Mouse (Mus musculus): Measurements from ENCODE around the gene Sema3g. TPM values are rescaled to one million over a fixed set of nuclear protein-coding genes. Genes with fewer than 3 reads are reported as not detected.

Sema3g gene
- polyA plus RNA-seq (2014; fragmentation: Nextera tagmentation; extraction: Ambion mirVana) = 0.21 and 0.24 TPM in 2 replicates

DNA sequence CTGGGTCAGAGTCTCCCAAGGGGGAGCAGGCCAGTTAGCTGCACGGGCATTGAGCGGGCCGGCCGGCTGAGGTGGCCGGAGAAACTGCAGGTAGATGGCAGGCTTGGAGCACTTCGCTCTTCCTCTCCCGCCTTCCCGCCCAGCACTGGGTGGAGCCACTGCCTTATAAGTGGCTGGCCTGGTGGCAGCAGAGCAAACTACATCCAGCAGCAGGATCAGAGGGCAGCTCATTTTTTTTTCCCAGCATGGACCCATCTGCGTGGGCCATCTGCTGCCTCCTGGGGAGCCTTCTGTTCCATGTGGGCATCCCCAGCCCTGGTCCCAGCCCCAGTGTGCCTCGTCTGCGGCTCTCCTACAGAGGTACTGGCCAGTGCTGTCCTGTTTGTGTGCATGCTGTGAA lies at the start of gene Sema3g:
TSS of gene Sema3g (plus strand) at position 195 of the 400 bp plus-strand sequence.
- 11% methylated on average over 11 of the region's 11 CpGs for WGBS

GRCm38 (mm10) chr14:31168425-31168824 lies 49.2 kb upstream of the Sema3g start, which contains the start of gene Stab1:
Gene Stab1, minus strand, starts transcription at chr14:31168641.
- Histone ChIP-seq H3K4me1 (ENCODE audit: control insufficient read depth, insufficient read depth, low read length) (no peaks in the 10 kb centered on the region), H3K36me3 (replicated peaks; ENCODE audit: control insufficient read depth, insufficient read depth, low read depth, low read length) (peaks cover 25% of the 10 kb centered on the region), H3K4me2 (ENCODE audit: low read depth, low read length) (no peak within 1 kb of the TSS), H3K9ac (replicated peaks; ENCODE audit: low read length) (no peak within 1 kb of the TSS; the same call in 1 of the 2 replicates), H3K9me3 (replicated peaks; ENCODE audit: control insufficient read depth, low read length) (no peaks in the 10 kb centered on the region), H3K4me3 (ENCODE audit: low read depth, low read length) (no peak within 1 kb of the TSS), H3K27me3 (ENCODE audit: control insufficient read depth, insufficient read depth, low read length) (no peaks in the 10 kb centered on the region), H3K27ac (replicated peaks; ENCODE audit: low read depth, low read length) (no peak within 1 kb of the TSS)
- DNase-seq (ENCODE audit: low spot score) = no peak
- ATAC-seq (replicated peaks; ENCODE audit: insufficient number of reproducible peaks, low FRiP score, low TSS enrichment, low read depth) = no peak
- WGBS = 48% methylated on average over 10 of the region's 10 CpGs

More for the DNA sequence above, at the start of gene Sema3g:
- Histone ChIP-seq H3K36me3 (replicated peaks; ENCODE audit: control insufficient read depth, insufficient read depth, low read depth, low read length) (no peaks in the 10 kb centered on the region), H3K9ac (replicated peaks; ENCODE audit: low read length) (peak within 1 kb of the TSS; percentile 5), H3K9me3 (replicated peaks; ENCODE audit: control insufficient read depth, low read length) (no peaks in the 10 kb centered on the region), H3K27ac (replicated peaks; ENCODE audit: low read depth, low read length) (no peak within 1 kb of the TSS), H3K4me3 (ENCODE audit: low read depth, low read length) (no peak within 1 kb of the TSS), H3K4me1 (ENCODE audit: control insufficient read depth, insufficient read depth, low read length) (no peaks in the 10 kb centered on the region), H3K4me2 (ENCODE audit: low read depth, low read length) (no peak within 1 kb of the TSS), H3K27me3 (ENCODE audit: control insufficient read depth, insufficient read depth, low read length) (no peaks in the 10 kb centered on the region)
- peak; percentile 65 for DNase-seq (ENCODE audit: low spot score)
- ATAC-seq (replicated peaks; ENCODE audit: insufficient number of reproducible peaks, low FRiP score, low TSS enrichment, low read depth) = peak; percentile 51

- H3K9me3 ChIP-seq (replicated peaks; ENCODE audit: control insufficient read depth, low read length) = no peaks in the 10 kb centered on the region
- WGBS = 91% methylated on average over 6 of the region's 6 CpGs
- no peak overlapping the region for H3K4me2 ChIP-seq (ENCODE audit: low read depth, low read length)
- H3K9ac ChIP-seq (replicated peaks; ENCODE audit: low read length) = no peak overlapping the region
- no peak overlapping the region for H3K4me3 ChIP-seq (ENCODE audit: low read depth, low read length)
- H3K27me3 ChIP-seq (ENCODE audit: control insufficient read depth, insufficient read depth, low read length) = no peaks in the 10 kb centered on the region
- peaks cover 32% of the 10 kb centered on the region for H3K36me3 ChIP-seq (replicated peaks; ENCODE audit: control insufficient read depth, insufficient read depth, low read depth, low read length)
- ATAC-seq (replicated peaks; ENCODE audit: insufficient number of reproducible peaks, low FRiP score, low TSS enrichment, low read depth) (no peak), DNase-seq (ENCODE audit: low spot score) (no peak)
- no peaks in the 10 kb centered on the region for H3K4me1 ChIP-seq (ENCODE audit: control insufficient read depth, insufficient read depth, low read length)
- no peak overlapping the region for H3K27ac ChIP-seq (replicated peaks; ENCODE audit: low read depth, low read length)
Observed at GRCm38 (mm10) chr14:31169508-31169907, 48.2 kb upstream of the Sema3g start.

DNA sequence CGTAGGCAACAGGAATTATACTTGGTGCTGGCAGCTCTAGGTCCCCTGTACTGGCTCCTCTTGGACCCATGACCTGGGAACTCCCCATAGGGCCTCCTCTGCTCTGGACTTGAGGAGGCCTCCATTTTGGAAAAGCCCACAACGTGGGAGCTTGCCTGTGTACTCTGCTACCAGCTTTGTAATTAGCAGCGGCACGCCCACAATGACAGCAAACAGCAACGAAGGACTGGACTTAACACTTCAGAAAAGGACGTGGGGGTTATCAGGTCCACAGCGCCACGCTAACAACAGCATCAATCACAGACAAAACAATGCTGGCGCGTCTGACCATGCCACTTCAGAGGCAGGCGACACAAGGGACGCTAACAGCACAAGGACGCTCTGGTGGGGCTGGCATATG lies 46.7 kb upstream of the Sema3g start:
- Histone ChIP-seq H3K9me3 (replicated peaks; ENCODE audit: control insufficient read depth, low read length) (no peaks in the 10 kb centered on the region), H3K9ac (replicated peaks; ENCODE audit: low read length) (no peak overlapping the region), H3K4me3 (ENCODE audit: low read depth, low read length) (no peak overlapping the region), H3K4me2 (ENCODE audit: low read depth, low read length) (no peak overlapping the region), H3K27me3 (ENCODE audit: control insufficient read depth, insufficient read depth, low read length) (no peaks in the 10 kb centered on the region), H3K36me3 (replicated peaks; ENCODE audit: control insufficient read depth, insufficient read depth, low read depth, low read length) (peaks cover 36% of the 10 kb centered on the region), H3K4me1 (ENCODE audit: control insufficient read depth, insufficient read depth, low read length) (no peaks in the 10 kb centered on the region), H3K27ac (replicated peaks; ENCODE audit: low read depth, low read length) (no peak overlapping the region)
- no peak for DNase-seq (ENCODE audit: low spot score)
- ATAC-seq (replicated peaks; ENCODE audit: insufficient number of reproducible peaks, low FRiP score, low TSS enrichment, low read depth) = no peak
- 92% methylated on average over 13 of the region's 13 CpGs for WGBS

DNA sequence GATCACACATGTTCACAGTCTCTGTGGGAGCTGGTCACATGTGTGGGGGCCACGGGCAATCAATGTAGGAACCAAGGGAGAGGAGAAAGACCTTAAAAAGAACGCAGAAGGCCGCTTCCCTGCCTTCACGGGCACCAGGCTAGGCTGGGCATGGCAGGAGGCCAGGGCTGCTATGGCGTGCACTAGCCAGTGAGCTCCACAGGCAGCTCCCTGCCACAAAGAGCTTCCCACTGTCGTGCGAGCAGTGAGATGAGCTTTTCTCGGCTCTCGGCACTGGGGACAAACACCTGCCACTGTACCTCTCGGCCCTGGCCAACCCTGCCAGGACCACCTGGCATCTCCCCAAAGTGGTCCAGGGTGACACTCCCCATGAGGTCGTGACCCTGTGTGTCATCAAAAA lies 46.3 kb upstream of the Sema3g start:
- no peak for DNase-seq (ENCODE audit: low spot score)

DNA sequence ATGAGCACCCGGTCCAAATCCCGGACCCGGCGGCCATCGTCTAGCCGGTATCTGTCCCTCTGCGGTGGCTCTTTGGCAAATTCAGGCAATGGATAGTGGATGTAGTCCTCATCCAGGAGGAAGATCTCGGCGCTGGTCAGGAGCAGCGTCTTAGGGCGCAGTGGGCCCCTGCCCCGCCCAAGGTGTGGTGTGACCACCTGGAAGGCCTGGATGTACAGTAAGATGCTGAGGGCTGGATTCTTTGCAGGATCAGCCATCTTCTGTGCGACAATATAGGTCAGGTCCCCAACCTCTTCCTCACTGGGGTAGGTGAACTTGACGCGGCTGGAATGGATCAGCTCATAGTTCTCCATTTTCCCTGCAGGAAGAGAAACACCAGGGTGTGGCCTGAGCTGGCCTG lies 45.8 kb upstream of the Sema3g start:
- no peak for ATAC-seq (replicated peaks; ENCODE audit: insufficient number of reproducible peaks, low FRiP score, low TSS enrichment, low read depth)
- Histone ChIP-seq H3K27me3 (ENCODE audit: control insufficient read depth, insufficient read depth, low read length) (no peaks in the 10 kb centered on the region), H3K4me2 (ENCODE audit: low read depth, low read length) (no peak overlapping the region), H3K9ac (replicated peaks; ENCODE audit: low read length) (no peak overlapping the region), H3K27ac (replicated peaks; ENCODE audit: low read depth, low read length) (no peak overlapping the region), H3K9me3 (replicated peaks; ENCODE audit: control insufficient read depth, low read length) (no peaks in the 10 kb centered on the region), H3K4me3 (ENCODE audit: low read depth, low read length) (no peak overlapping the region), H3K4me1 (ENCODE audit: control insufficient read depth, insufficient read depth, low read length) (no peaks in the 10 kb centered on the region), H3K36me3 (replicated peaks; ENCODE audit: control insufficient read depth, insufficient read depth, low read depth, low read length) (peaks cover 43% of the 10 kb centered on the region)
- WGBS = 96% methylated on average over 15 of the region's 15 CpGs
- DNase-seq (ENCODE audit: low spot score) = no peak

More for the DNA sequence above, 46.3 kb upstream of the Sema3g start:
- ATAC-seq (replicated peaks; ENCODE audit: insufficient number of reproducible peaks, low FRiP score, low TSS enrichment, low read depth) = no peak
- H3K4me3 ChIP-seq (ENCODE audit: low read depth, low read length) = no peak overlapping the region
- no peak overlapping the region for H3K27ac ChIP-seq (replicated peaks; ENCODE audit: low read depth, low read length)
- H3K4me1 ChIP-seq (ENCODE audit: control insufficient read depth, insufficient read depth, low read length) = no peaks in the 10 kb centered on the region
- peaks cover 39% of the 10 kb centered on the region for H3K36me3 ChIP-seq (replicated peaks; ENCODE audit: control insufficient read depth, insufficient read depth, low read depth, low read length)
- no peak overlapping the region for H3K4me2 ChIP-seq (ENCODE audit: low read depth, low read length)
- H3K9ac ChIP-seq (replicated peaks; ENCODE audit: low read length) = no peak overlapping the region
- 89% methylated on average over 11 of the region's 11 CpGs for WGBS
- H3K9me3 ChIP-seq (replicated peaks; ENCODE audit: control insufficient read depth, low read length) = no peaks in the 10 kb centered on the region
- no peaks in the 10 kb centered on the region for H3K27me3 ChIP-seq (ENCODE audit: control insufficient read depth, insufficient read depth, low read length)

GRCm38 (mm10) chr14:31172781-31173455 lies 44.7 kb upstream of the Sema3g start:
- H3K9ac ChIP-seq (replicated peaks; ENCODE audit: low read length) = no peak overlapping the region
- H3K27ac ChIP-seq (replicated peaks; ENCODE audit: low read depth, low read length) = no peak overlapping the region
- no peak overlapping the region for H3K4me3 ChIP-seq (ENCODE audit: low read depth, low read length)
- H3K4me1 ChIP-seq (ENCODE audit: control insufficient read depth, insufficient read depth, low read length) = no peaks in the 10 kb centered on the region
- WGBS = 87% methylated on average over 18 of the region's 18 CpGs
- peaks cover 43% of the 10 kb centered on the region for H3K36me3 ChIP-seq (replicated peaks; ENCODE audit: control insufficient read depth, insufficient read depth, low read depth, low read length)
- no peaks in the 10 kb centered on the region for H3K9me3 ChIP-seq (replicated peaks; ENCODE audit: control insufficient read depth, low read length)
- no peaks in the 10 kb centered on the region for H3K27me3 ChIP-seq (ENCODE audit: control insufficient read depth, insufficient read depth, low read length)
- H3K4me2 ChIP-seq (ENCODE audit: low read depth, low read length) = no peak overlapping the region
- DNase-seq (ENCODE audit: low spot score) = no peak
- no peak for ATAC-seq (replicated peaks; ENCODE audit: insufficient number of reproducible peaks, low FRiP score, low TSS enrichment, low read depth)

DNA sequence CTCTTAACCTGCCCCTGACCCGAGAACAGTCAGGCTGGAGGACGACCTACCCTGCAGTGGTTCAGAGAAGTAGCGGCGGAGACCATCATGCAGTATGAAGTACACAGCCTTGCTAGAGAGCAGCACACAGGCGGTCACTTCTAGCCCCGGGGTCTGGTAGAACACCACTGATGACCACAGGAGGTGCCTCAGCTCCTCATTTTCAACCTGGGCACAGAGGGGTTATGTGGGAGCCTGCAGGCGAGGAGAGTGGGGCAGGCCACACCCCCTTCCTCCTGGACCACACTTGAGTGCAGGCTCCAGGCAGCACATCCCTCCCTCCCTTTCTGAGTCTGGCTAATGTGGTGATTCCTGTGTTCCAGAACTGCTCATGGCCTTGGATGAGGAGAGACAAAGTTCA lies 44.1 kb upstream of the Sema3g start:
- no peak for ATAC-seq (replicated peaks; ENCODE audit: insufficient number of reproducible peaks, low FRiP score, low TSS enrichment, low read depth)

More for the DNA sequence above, 44.1 kb upstream of the Sema3g start:
- WGBS = 94% methylated on average over 7 of the region's 7 CpGs
- Histone ChIP-seq H3K27ac (replicated peaks; ENCODE audit: low read depth, low read length) (no peak overlapping the region), H3K4me2 (ENCODE audit: low read depth, low read length) (no peak overlapping the region), H3K4me1 (ENCODE audit: control insufficient read depth, insufficient read depth, low read length) (no peaks in the 10 kb centered on the region), H3K4me3 (ENCODE audit: low read depth, low read length) (no peak overlapping the region), H3K36me3 (replicated peaks; ENCODE audit: control insufficient read depth, insufficient read depth, low read depth, low read length) (peaks cover 43% of the 10 kb centered on the region), H3K9ac (replicated peaks; ENCODE audit: low read length) (no peak overlapping the region), H3K9me3 (replicated peaks; ENCODE audit: control insufficient read depth, low read length) (no peaks in the 10 kb centered on the region), H3K27me3 (ENCODE audit: control insufficient read depth, insufficient read depth, low read length) (no peaks in the 10 kb centered on the region)
- DNase-seq (ENCODE audit: low spot score) = no peak

All from embryonic facial prominence, embryonic 11.5 days (tissue).